Mouse (Mus musculus): ENCODE results near the gene Sycp2l. TPM values are rescaled to one million over a fixed set of nuclear protein-coding genes. Genes with fewer than 3 reads are reported as not detected.

Sycp2l gene
- polyA plus RNA-seq, 1 experiment from 2014 or later = 0.08 TPM

- 74% methylated on average over 6 of the region's 6 CpGs for WGBS
- Histone ChIP-seq H3K9me3 (replicated peaks) (no peaks in the 10 kb centered on the region), H3K4me3 (no peak overlapping the region), H3K27me3 (no peaks in the 10 kb centered on the region), H3K4me2 (no peak overlapping the region), H3K27ac (no peak overlapping the region), H3K36me3 (ENCODE audit: poor library complexity, severe bottlenecking) (no peaks in the 10 kb centered on the region), H3K4me1 (no peaks in the 10 kb centered on the region), H3K9ac (no peak overlapping the region)
- ATAC-seq = no peak
Observed at GRCm38 (mm10) chr13:41212558-41213322, 98.6 kb downstream of the Sycp2l start.

GRCm38 (mm10) chr13:41215669-41216068 is 101.6 kb downstream of the Sycp2l start:
- Histone ChIP-seq H3K27ac (no peak overlapping the region), H3K4me3 (no peak overlapping the region), H3K4me2 (no peak overlapping the region), H3K36me3 (ENCODE audit: poor library complexity, severe bottlenecking) (no peaks in the 10 kb centered on the region), H3K4me1 (peaks cover 9% of the 10 kb centered on the region), H3K9ac (no peak overlapping the region), H3K27me3 (no peaks in the 10 kb centered on the region), H3K9me3 (replicated peaks) (peaks cover 3% of the 10 kb centered on the region; the same call in 1 of the 2 replicates)
- ATAC-seq = no peak
- WGBS = 89% methylated on average over 6 of the region's 6 CpGs

- WGBS = 67% methylated on average over 3 of the region's 3 CpGs
- Histone ChIP-seq H3K4me2 (no peak overlapping the region), H3K9me3 (replicated peaks) (peaks cover 9% of the 10 kb centered on the region; the same call in 1 of the 2 replicates), H3K36me3 (ENCODE audit: poor library complexity, severe bottlenecking) (no peaks in the 10 kb centered on the region), H3K27me3 (no peaks in the 10 kb centered on the region), H3K27ac (no peak overlapping the region), H3K4me1 (peaks cover 9% of the 10 kb centered on the region), H3K9ac (no peak overlapping the region), H3K4me3 (no peak overlapping the region)
- no peak for ATAC-seq
Observed at GRCm38 (mm10) chr13:41216236-41216635, 102.1 kb downstream of the Sycp2l start.

- no peaks in the 10 kb centered on the region for H3K27me3 ChIP-seq
- 6% methylated on average over 1 of the region's 1 CpGs for WGBS
- H3K9ac ChIP-seq = peak overlapping the region; percentile 88; the same call in 1 of the 2 replicates
- H3K4me1 ChIP-seq = peaks cover 9% of the 10 kb centered on the region
- H3K4me3 ChIP-seq = peak overlapping the region; percentile 74
- peaks cover 31% of the 10 kb centered on the region for H3K9me3 ChIP-seq (replicated peaks)
- H3K27ac ChIP-seq = no peak overlapping the region
- no peaks in the 10 kb centered on the region for H3K36me3 ChIP-seq (ENCODE audit: poor library complexity, severe bottlenecking)
- H3K4me2 ChIP-seq = peak overlapping the region; percentile 63
- ATAC-seq = no peak
Observed at GRCm38 (mm10) chr13:41219056-41219455, 104.9 kb downstream of the Sycp2l start.

- peak; percentile 85 for ATAC-seq
- H3K4me3 ChIP-seq = peak overlapping the region; percentile 74
- no peaks in the 10 kb centered on the region for H3K36me3 ChIP-seq (ENCODE audit: poor library complexity, severe bottlenecking)
- WGBS = 2% methylated on average over 33 of the region's 39 CpGs
- peak overlapping the region; percentile 63 for H3K4me2 ChIP-seq
- no peaks in the 10 kb centered on the region for H3K27me3 ChIP-seq
- H3K4me1 ChIP-seq = peaks cover 9% of the 10 kb centered on the region
- H3K9me3 ChIP-seq (replicated peaks) = peaks cover 31% of the 10 kb centered on the region
- H3K9ac ChIP-seq = peak overlapping the region; percentile 88
- peak overlapping the region; percentile 74 for H3K27ac ChIP-seq
Observed at GRCm38 (mm10) chr13:41219687-41220303, 105.7 kb downstream of the Sycp2l start.

- H3K9me3 ChIP-seq (replicated peaks) = peaks cover 31% of the 10 kb centered on the region
- WGBS = 3% methylated on average over 24 of the region's 77 CpGs
- peak within 1 kb of the TSS; percentile 88 for H3K9ac ChIP-seq
- H3K4me3 ChIP-seq = peak within 1 kb of the TSS; percentile 74
- peak; percentile 95 for ATAC-seq
- H3K4me2 ChIP-seq = peak within 1 kb of the TSS; percentile 63
- no peaks in the 10 kb centered on the region for H3K36me3 ChIP-seq (ENCODE audit: poor library complexity, severe bottlenecking)
- H3K4me1 ChIP-seq = peaks cover 9% of the 10 kb centered on the region
- H3K27me3 ChIP-seq = no peaks in the 10 kb centered on the region
- peak within 1 kb of the TSS; percentile 74 for H3K27ac ChIP-seq
Observed at GRCm38 (mm10) chr13:41220304-41220834, 106.3 kb downstream of the Sycp2l start, which contains the start of gene Elovl2. Elovl2 (minus strand) TSS chr13:41220405.

Other genes starting within 250 kb of the Sycp2l start
- 86.3 and 87.4 TPM in 2 replicates for gene Pak1ip1, start 113.3 kb upstream of the Sycp2l start, polyA plus RNA-seq (2015; fragmentation: Nextera tagmentation; extraction: Ambion mirVana)
- 132 and 144 TPM in 2 replicates for gene Tmem14c, start 98.0 kb upstream of the Sycp2l start, polyA plus RNA-seq (2015; fragmentation: Nextera tagmentation; extraction: Ambion mirVana)
- gene Mak, start 34.6 kb upstream of the Sycp2l start, polyA plus RNA-seq (2015; fragmentation: Nextera tagmentation; extraction: Ambion mirVana) = 0.74 and 0.81 TPM in 2 replicates
- not detected in 2 replicates for gene Gcm2, start 3.3 kb upstream of the Sycp2l start, polyA plus RNA-seq (2015; fragmentation: Nextera tagmentation; extraction: Ambion mirVana)
- 45.1 and 47.7 TPM in 2 replicates for gene Elovl2, start 106.1 kb downstream of the Sycp2l start, polyA plus RNA-seq (2015; fragmentation: Nextera tagmentation; extraction: Ambion mirVana)
- 14.6 and 15.6 TPM in 2 replicates for gene Smim13, start 135.5 kb downstream of the Sycp2l start, polyA plus RNA-seq (2015; fragmentation: Nextera tagmentation; extraction: Ambion mirVana)
- not detected in 2 replicates for gene Gm17364, start 159.7 kb downstream of the Sycp2l start, polyA plus RNA-seq (2015; fragmentation: Nextera tagmentation; extraction: Ambion mirVana)

Data from forebrain, embryonic 13.5 days (tissue).